Mouse (Mus musculus) erythroblast, embryonic 14.5 days (primary cell): ENCODE results near the gene St6galnac5.

Source experiments
- GATA1 ChIP-seq: IDR thresholded peaks from 2 replicates; pipeline ENCODE4 v1.6.1; 2012; ENCODE audit warnings: low read length, inconsistent platforms, mixed read lengths
- TAL1 ChIP-seq: IDR thresholded peaks from 3 replicates; pipeline ENCODE4 v1.6.1; 2012; ENCODE audit warnings: low read length, inconsistent platforms, mixed read lengths

- TF ChIP-seq GATA1 = no peak
- no peak for TF ChIP-seq TAL1
These were observed 184.7 kb downstream of the St6galnac5 start for GRCm38 (mm10) chr3:152797354-152797753.
